Mouse (Mus musculus): Measurements from ENCODE around the gene Hspbap1. TPM values are rescaled to one million over a fixed set of nuclear protein-coding genes. Genes with fewer than 3 reads are reported as not detected.

The Hspbap1 gene
- polyA plus RNA-seq, 1 experiment from 2014 or later: 21.9 TPM

DNA sequence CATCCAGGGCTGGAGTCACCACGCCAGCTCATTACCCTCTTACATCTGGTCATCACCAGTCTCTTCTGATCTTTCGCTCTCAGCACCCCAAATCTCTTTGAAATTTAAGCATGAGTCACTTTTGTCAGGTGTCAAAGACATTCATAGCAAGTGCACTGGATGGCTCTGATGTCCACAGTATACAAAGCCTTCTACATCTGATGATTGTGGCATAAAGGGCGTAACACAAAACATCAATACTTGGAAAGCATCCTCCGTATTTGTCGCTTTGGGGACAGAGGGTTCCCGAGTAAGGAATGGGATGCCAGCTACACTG is 1.7 kb upstream of the Hspbap1 start:
- H3K4me3 ChIP-seq: peak overlapping the region; percentile 75
- ATAC-seq (ENCODE audit: low FRiP score, low read depth): no peak
- H3K27ac ChIP-seq: no peak overlapping the region
- H3K9me3 ChIP-seq: no peaks in the 10 kb centered on the region
- peaks cover 24% of the 10 kb centered on the region for H3K4me1 ChIP-seq
- H3K9ac ChIP-seq: peak overlapping the region; percentile 89
- WGBS: 25% methylated on average over 6 of the region's 6 CpGs
- H3K4me2 ChIP-seq (replicated peaks): peak overlapping the region; percentile 90
- H3K36me3 ChIP-seq: no peaks in the 10 kb centered on the region
- no peaks in the 10 kb centered on the region for H3K27me3 ChIP-seq (replicated peaks)

DNA sequence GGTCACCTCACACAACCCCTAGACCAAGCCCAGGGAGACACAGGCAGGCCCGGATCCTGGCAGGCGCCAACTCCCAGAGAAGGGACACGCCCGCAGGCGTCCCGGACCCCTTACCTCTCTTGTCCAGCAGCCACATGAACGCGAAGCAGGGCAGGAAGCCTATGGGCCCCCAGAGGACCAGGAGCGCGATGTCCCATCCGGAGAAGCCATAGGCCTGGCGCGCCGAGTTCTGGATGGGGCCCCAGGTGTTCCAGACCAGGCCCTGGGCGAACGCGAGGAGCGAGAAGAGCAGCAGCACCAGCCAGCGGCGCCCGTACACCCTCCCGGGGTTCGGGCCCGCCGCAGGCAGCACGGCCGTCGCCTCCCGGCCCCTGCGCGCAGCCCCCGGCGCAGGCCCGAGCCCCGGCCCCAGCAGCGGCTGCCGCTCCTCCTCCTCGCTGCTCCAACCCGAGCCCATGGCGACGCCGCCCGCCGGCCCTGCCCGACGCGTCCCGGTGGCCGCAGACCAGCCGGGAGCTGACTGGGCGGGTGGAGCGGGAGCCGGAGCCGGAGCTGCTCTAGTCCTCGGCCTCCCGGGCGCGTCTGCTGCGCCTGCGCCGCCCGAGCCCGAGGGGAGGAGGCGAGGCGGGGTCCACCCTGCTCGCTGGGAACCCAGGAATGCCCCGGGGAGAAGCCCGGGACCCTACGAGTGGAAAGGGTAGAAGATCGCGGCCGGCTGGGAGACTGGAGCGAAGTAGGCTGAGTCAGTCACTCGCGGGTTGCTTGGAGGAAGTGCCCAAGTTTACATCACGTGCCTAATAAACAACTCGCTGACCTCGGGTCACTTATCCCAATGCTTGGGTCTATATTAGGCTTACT is 1.2 kb upstream of the Hspbap1 start, which contains the start of gene Dirc2:
Gene Dirc2, minus strand, starts transcription at position 572 of the 858 bp plus-strand sequence.
- Histone ChIP-seq H3K36me3 (no peaks in the 10 kb centered on the region), H3K27ac (0 out of 2 replicates have a peak within 1 kb of the TSS, but pooled peaks have one; percentile 17), H3K4me1 (peaks cover 24% of the 10 kb centered on the region), H3K9me3 (no peaks in the 10 kb centered on the region), H3K4me2 (replicated peaks) (peak within 1 kb of the TSS; percentile 90), H3K27me3 (replicated peaks) (no peaks in the 10 kb centered on the region), H3K9ac (peak within 1 kb of the TSS; percentile 89), H3K4me3 (peak within 1 kb of the TSS; percentile 77)
- ATAC-seq (ENCODE audit: low FRiP score, low read depth): peak; percentile 81
- WGBS: under 1% methylated on average over 78 of the region's 78 CpGs

DNA sequence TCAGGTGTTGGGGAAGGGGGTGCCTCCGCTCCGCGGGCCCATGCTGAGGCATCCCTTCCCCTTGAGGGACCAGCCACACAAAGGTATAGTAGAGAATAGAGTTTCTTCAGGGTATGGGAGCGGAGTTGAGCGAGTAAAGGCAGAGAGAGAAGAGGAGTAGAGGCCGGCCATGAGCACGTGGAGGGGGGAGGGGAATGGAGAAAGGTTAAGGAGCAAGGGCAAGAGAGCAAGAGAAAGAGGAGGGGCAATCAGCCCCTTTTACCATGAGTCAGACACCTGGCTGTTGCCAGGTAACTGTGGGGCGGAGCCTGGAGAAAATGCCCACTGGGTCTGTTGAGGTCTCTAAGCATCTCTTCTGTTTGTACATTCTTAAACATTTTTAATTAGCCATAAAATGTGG is 966 bp downstream of the Hspbap1 start:
- Histone ChIP-seq H3K4me1 (peaks cover 24% of the 10 kb centered on the region), H3K9me3 (no peaks in the 10 kb centered on the region), H3K36me3 (no peaks in the 10 kb centered on the region), H3K4me2 (replicated peaks) (peak overlapping the region; percentile 90), H3K27ac (no peak overlapping the region), H3K4me3 (peak overlapping the region; percentile 5), H3K27me3 (replicated peaks) (no peaks in the 10 kb centered on the region), H3K9ac (no peak overlapping the region)
- 18% methylated on average over 8 of the region's 8 CpGs for WGBS
- ATAC-seq (ENCODE audit: low FRiP score, low read depth): no peak

DNA sequence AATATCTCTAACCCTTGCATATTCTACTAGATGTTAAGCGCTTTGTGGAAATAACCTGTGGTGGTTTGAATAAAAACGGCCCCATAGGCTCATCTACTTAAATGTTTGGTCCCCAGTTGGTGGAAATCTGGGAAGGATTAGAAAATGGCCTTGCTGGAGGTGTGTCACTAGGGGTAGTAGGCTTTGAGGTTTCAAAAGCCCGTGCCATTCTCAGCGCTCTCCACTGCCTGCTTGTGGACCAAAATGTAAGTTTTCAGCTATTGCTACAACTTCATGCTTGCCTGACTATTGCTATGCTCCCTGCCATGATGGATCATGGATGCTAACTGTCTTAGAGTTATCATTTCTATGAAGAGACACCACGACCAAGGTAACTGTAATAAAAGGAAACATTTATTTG is 1.4 kb downstream of the Hspbap1 start:
- H3K4me2 ChIP-seq (replicated peaks): peak overlapping the region; percentile 90; the same call in 1 of the 2 replicates
- H3K9me3 ChIP-seq: no peaks in the 10 kb centered on the region
- no peaks in the 10 kb centered on the region for H3K27me3 ChIP-seq (replicated peaks)
- H3K4me3 ChIP-seq: no peak overlapping the region
- WGBS: 86% methylated on average over 5 of the region's 5 CpGs
- peaks cover 24% of the 10 kb centered on the region for H3K4me1 ChIP-seq
- H3K36me3 ChIP-seq: no peaks in the 10 kb centered on the region
- H3K9ac ChIP-seq: no peak overlapping the region
- no peak overlapping the region for H3K27ac ChIP-seq
- ATAC-seq (ENCODE audit: low FRiP score, low read depth): no peak

DNA sequence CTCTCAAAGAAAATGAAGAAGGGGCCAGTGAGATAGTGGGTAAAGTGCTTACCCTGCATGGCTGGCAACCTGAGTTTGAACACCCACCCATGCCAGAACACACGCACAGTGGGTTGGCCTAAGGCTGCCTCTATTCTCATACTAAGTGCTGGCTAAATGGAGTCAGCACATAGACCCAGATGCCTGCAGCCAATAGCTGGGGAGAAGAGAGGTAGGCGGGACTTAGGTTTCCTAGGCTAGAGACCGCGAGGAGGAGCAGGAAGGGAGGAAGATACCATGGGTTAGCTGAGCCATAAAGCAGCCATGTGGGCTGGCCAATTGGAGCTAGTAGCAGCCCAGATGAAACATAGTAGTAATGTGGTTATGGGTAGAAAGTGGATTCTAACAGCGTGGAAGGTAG is 2.4 kb downstream of the Hspbap1 start:
- peaks cover 22% of the 10 kb centered on the region for H3K4me1 ChIP-seq
- no peak for ATAC-seq (ENCODE audit: low FRiP score, low read depth)
- H3K4me2 ChIP-seq (replicated peaks): no peak overlapping the region
- no peak overlapping the region for H3K9ac ChIP-seq
- no peaks in the 10 kb centered on the region for H3K27me3 ChIP-seq (replicated peaks)
- no peak overlapping the region for H3K4me3 ChIP-seq
- 77% methylated on average over 5 of the region's 5 CpGs for WGBS
- no peaks in the 10 kb centered on the region for H3K9me3 ChIP-seq
- H3K27ac ChIP-seq: no peak overlapping the region
- no peaks in the 10 kb centered on the region for H3K36me3 ChIP-seq

DNA sequence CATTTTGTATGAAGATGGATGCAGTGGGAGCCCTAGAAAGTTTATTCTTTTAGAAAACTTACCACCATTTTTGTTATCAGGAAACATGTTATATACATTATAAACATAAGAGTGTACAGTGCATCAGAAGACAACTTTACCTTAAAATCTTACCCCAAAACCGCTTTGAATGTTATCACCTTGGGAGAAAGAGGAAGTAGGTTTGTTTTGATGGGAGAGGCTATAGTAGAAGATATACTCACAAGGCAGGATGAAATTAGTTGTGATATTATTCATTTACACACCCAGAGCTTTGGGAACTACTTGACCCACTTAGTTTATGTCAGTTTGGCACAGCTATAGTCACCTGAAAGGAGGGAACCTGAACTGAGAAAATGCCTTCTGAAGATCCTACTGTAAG is 5.7 kb downstream of the Hspbap1 start:
- WGBS: 95% methylated on average over 1 of the region's 1 CpGs
- Histone ChIP-seq H3K4me3 (no peak overlapping the region), H3K4me1 (peaks cover 8% of the 10 kb centered on the region), H3K9ac (no peak overlapping the region), H3K9me3 (no peaks in the 10 kb centered on the region), H3K36me3 (no peaks in the 10 kb centered on the region), H3K27ac (no peak overlapping the region), H3K4me2 (replicated peaks) (no peak overlapping the region), H3K27me3 (replicated peaks) (no peaks in the 10 kb centered on the region)
- ATAC-seq (ENCODE audit: low FRiP score, low read depth): no peak

DNA sequence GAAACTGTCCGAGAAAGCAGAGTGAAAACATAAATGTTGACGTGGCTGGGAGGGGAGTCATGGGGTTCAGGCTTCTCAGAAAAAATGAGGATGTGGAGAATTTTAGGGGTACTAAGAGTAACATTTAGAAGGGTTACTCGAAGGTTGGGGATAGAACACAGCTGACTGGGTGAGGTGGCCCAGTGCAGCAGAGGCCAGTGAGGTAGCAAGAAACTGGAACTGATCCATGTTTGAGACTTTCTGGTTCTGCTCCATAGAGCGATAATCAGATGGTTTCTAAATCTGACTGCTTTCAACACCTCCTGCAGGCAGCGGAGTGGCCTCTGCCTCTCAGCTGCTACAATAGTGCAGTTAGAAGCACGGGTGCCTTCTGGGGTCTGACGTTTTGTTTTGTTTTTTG is 6.6 kb downstream of the Hspbap1 start:
- no peaks in the 10 kb centered on the region for H3K36me3 ChIP-seq
- no peak overlapping the region for H3K4me3 ChIP-seq
- H3K27ac ChIP-seq: no peak overlapping the region
- no peaks in the 10 kb centered on the region for H3K4me1 ChIP-seq
- no peak overlapping the region for H3K9ac ChIP-seq
- no peaks in the 10 kb centered on the region for H3K9me3 ChIP-seq
- ATAC-seq (ENCODE audit: low FRiP score, low read depth): no peak
- H3K4me2 ChIP-seq (replicated peaks): no peak overlapping the region
- H3K27me3 ChIP-seq (replicated peaks): no peaks in the 10 kb centered on the region
- 95% methylated on average over 7 of the region's 7 CpGs for WGBS

DNA sequence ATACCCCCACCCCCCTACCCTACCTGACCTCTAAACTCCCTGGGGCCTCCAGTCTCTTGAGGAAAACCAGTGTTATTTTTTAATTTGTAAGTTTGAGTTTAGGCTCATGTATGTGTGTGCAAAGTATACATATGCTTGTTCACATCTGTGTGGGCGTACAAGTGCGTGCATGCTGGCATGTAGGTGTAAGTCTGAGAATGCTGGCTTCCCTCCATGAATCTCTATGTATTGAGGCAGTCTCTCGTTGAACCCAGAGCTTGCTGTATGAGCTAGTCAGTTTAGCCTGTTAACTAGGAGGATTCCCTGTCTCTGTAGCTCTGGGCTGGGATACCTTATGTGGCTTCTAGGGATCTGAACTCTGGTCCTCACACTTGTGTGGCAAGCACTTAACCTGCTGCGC is 7.6 kb downstream of the Hspbap1 start:
- no peak overlapping the region for H3K9ac ChIP-seq
- no peaks in the 10 kb centered on the region for H3K36me3 ChIP-seq
- H3K27ac ChIP-seq: no peak overlapping the region
- WGBS: 100% methylated on average over 4 of the region's 4 CpGs
- no peaks in the 10 kb centered on the region for H3K4me1 ChIP-seq
- no peak for ATAC-seq (ENCODE audit: low FRiP score, low read depth)
- H3K4me2 ChIP-seq (replicated peaks): no peak overlapping the region
- no peaks in the 10 kb centered on the region for H3K27me3 ChIP-seq (replicated peaks)
- H3K9me3 ChIP-seq: no peaks in the 10 kb centered on the region
- no peak overlapping the region for H3K4me3 ChIP-seq

DNA sequence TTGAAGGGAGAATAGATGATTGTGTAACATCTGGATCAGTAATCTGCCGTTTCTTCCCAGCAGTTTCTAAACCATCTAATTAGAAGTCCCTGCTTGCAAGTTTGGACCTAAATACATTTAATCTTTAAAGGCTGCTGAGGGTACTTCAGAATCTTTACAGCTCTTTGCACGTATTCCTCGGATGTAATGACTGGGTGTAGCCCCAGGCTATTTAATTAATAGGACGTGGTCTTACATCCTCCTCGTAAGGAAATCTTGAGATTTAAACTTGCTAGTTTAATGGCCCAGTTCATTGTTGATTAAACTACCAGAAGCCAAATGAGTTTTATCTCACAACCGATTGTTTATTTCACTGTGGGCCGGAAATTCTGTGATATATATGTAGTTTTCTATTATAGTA is 9.5 kb downstream of the Hspbap1 start:
- Histone ChIP-seq H3K4me1 (no peaks in the 10 kb centered on the region), H3K36me3 (no peaks in the 10 kb centered on the region), H3K27ac (no peak overlapping the region), H3K4me2 (replicated peaks) (no peak overlapping the region), H3K9ac (no peak overlapping the region), H3K9me3 (no peaks in the 10 kb centered on the region), H3K27me3 (replicated peaks) (no peaks in the 10 kb centered on the region), H3K4me3 (no peak overlapping the region)
- WGBS: 76% methylated on average over 7 of the region's 7 CpGs
- ATAC-seq (ENCODE audit: low FRiP score, low read depth): no peak

DNA sequence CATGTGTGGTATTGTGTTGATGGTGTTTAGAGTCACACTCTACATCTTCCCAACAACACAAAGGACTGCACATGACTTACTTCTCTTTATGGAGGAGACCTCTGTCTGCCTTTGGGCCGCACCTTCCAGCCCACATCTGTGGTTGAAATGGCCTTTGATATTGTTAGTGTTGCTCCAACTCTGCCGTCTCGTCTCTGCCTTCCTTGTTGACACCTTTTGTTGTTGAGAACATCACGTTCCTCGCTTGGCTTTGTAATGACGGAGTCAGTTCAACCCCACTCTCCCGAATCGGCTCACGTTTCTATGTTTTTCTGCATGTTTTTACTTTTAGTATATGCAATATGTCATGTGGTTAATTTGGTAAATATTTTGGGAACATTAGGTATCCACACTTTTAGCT is 10.9 kb downstream of the Hspbap1 start:
- Histone ChIP-seq H3K27ac (no peak overlapping the region), H3K9me3 (no peaks in the 10 kb centered on the region), H3K4me3 (no peak overlapping the region), H3K9ac (no peak overlapping the region), H3K4me1 (no peaks in the 10 kb centered on the region), H3K4me2 (replicated peaks) (no peak overlapping the region), H3K27me3 (replicated peaks) (no peaks in the 10 kb centered on the region), H3K36me3 (no peaks in the 10 kb centered on the region)
- 88% methylated on average over 9 of the region's 9 CpGs for WGBS
- ATAC-seq (ENCODE audit: low FRiP score, low read depth): no peak

DNA sequence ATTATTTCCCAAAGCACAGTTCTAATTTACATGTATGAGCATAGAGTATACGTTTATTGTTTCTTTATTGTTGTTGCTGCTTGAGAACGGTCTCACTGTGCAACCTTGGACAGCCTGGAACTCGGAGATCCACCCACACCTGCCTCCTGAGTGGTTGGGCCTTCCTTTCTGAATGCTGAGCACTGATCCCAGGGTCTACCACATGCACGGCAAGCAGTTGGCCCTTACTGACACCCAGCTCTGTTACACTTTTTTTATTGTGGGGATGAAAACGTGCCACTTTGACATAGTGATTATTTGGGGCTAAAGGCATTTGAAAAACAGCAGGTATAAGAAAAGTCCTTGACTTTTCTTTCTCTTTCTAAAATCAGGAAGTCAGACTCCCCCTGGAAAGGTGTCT is 11.5 kb downstream of the Hspbap1 start:
- WGBS: 88% methylated on average over 5 of the region's 5 CpGs
- no peak overlapping the region for H3K4me3 ChIP-seq
- H3K4me2 ChIP-seq (replicated peaks): no peak overlapping the region
- H3K27ac ChIP-seq: no peak overlapping the region
- H3K9ac ChIP-seq: no peak overlapping the region
- H3K4me1 ChIP-seq: no peaks in the 10 kb centered on the region
- ATAC-seq (ENCODE audit: low FRiP score, low read depth): no peak
- no peaks in the 10 kb centered on the region for H3K36me3 ChIP-seq
- H3K27me3 ChIP-seq (replicated peaks): no peaks in the 10 kb centered on the region
- no peaks in the 10 kb centered on the region for H3K9me3 ChIP-seq

DNA sequence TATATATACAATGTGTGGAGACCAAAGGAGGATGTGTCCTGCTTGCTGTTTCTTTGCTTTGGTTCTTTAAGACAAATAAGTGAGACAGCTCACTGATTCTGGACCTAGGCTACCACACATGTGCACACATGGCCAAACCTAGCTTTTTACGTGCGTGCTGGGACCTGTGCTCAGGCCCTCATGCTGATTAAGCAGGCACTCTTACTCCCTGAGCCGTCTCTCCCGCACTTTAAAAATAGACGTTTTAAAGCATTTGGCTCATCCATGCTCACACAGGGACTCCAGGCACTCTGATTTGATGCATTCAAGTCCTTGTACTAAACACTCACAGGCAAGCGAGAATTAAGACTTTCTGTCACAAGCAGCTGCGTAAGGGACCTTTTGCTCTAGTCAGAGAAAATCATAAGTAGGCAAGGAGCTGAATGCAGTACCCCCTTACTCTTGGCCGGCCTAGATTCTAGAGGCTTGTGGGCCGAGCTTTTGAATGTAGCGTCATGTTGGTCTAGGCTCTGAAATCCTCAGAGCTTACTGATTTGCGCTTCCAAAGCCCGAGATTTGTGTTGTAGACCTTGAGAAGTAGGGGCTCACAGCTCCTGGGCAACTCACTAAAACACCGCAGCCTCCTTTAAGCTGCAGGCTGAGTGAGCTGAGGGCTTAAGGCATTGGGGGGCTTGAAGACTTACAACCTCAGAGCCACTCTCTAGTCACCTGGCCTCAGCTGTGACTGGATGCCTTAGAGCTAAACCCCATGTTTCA is 12.5 kb downstream of the Hspbap1 start:
- 87% methylated on average over 13 of the region's 13 CpGs for WGBS
- no peak overlapping the region for H3K27ac ChIP-seq
- no peak overlapping the region for H3K9ac ChIP-seq
- no peaks in the 10 kb centered on the region for H3K9me3 ChIP-seq
- H3K27me3 ChIP-seq (replicated peaks): no peaks in the 10 kb centered on the region
- peaks cover under 1% of the 10 kb centered on the region; the same call in 1 of the 2 replicates for H3K36me3 ChIP-seq
- no peak overlapping the region for H3K4me3 ChIP-seq
- ATAC-seq (ENCODE audit: low FRiP score, low read depth): no peak
- no peak overlapping the region for H3K4me2 ChIP-seq (replicated peaks)
- 0 out of 2 replicates have a peak, but pooled peaks cover 8% of the 10 kb centered on the region for H3K4me1 ChIP-seq
